Mouse (Mus musculus) kidney, embryonic 15.5 days (tissue): ENCODE measurements around the gene Arf6. TPM values are rescaled to one million over a fixed set of nuclear protein-coding genes. Genes with fewer than 3 reads are reported as not detected.
"Not testable (repeated sequence)": the region's sequence is repeated elsewhere in the genome, so short reads cannot be mapped to it uniquely, and the experiment has no call there.

ENCODE experiments used
- ATAC-seq: fragments of 200-750 bp; cut with Nextera tagmentation; replicated peaks from 2 replicates; pipeline ENCODE4 v1.8.0; 2017; ENCODE audit warnings: moderate TSS enrichment; ENCODE audit not compliant: low FRiP score
- H3K27ac ChIP-seq: fragments of 300-500 bp; sonication (generic); 2 replicates; pipeline ENCODE4 v1.5.1; 2015; ENCODE audit warnings: mild to moderate bottlenecking, inconsistent platforms
- H3K27me3 ChIP-seq: fragments of 300-500 bp; sonication (generic); 2 replicates; pipeline ENCODE4 v1.6.1; 2015; ENCODE audit warnings: inconsistent platforms
- H3K36me3 ChIP-seq: fragments of 300-500 bp; sonication (generic); 2 replicates; pipeline ENCODE4 v1.6.1; 2015; ENCODE audit warnings: inconsistent platforms
- H3K4me1 ChIP-seq: fragments of 300-500 bp; sonication (generic); 2 replicates; pipeline ENCODE4 v1.6.1; 2015; ENCODE audit warnings: inconsistent platforms
- H3K4me2 ChIP-seq: fragments of 300-500 bp; sonication (generic); 2 replicates; pipeline ENCODE4 v1.6.1; 2015; ENCODE audit warnings: moderate library complexity, mild to moderate bottlenecking, inconsistent platforms
- H3K4me3 ChIP-seq: fragments of 300-500 bp; sonication (generic); replicated peaks from 2 replicates; pipeline ENCODE4 v1.5.1; 2015; ENCODE audit warnings: mild to moderate bottlenecking, inconsistent platforms
- H3K9ac ChIP-seq: fragments of 300-500 bp; sonication (generic); 2 replicates; pipeline ENCODE4 v1.6.1; 2015; ENCODE audit warnings: mild to moderate bottlenecking, inconsistent platforms
- H3K9me3 ChIP-seq: fragments of 300-500 bp; sonication (generic); replicated peaks from 2 replicates; pipeline ENCODE4 v1.6.1; 2016; ENCODE audit warnings: inconsistent platforms
- WGBS: fragments of 180-500 bp; shearing (Covaris S2); methylation state at CpG from one replicate; pipeline ENCODE4 v1.1.7; 2015; ENCODE audit warnings: mixed read lengths; 5-methylcytosine and 5-hydroxymethylcytosine counted together
- polyA plus RNA-seq: library from polyadenylated mRNA; unstranded; fragments of >200 nt; fragmentation: Nextera tagmentation; extraction: Ambion mirVana; gene quantifications from 2 replicates; pipeline ENCODE4 v1.2.1, GENCODE M21; 2015

The Arf6 gene
- polyA plus RNA-seq, result 45.3 and 47.0 TPM in 2 replicates

DNA sequence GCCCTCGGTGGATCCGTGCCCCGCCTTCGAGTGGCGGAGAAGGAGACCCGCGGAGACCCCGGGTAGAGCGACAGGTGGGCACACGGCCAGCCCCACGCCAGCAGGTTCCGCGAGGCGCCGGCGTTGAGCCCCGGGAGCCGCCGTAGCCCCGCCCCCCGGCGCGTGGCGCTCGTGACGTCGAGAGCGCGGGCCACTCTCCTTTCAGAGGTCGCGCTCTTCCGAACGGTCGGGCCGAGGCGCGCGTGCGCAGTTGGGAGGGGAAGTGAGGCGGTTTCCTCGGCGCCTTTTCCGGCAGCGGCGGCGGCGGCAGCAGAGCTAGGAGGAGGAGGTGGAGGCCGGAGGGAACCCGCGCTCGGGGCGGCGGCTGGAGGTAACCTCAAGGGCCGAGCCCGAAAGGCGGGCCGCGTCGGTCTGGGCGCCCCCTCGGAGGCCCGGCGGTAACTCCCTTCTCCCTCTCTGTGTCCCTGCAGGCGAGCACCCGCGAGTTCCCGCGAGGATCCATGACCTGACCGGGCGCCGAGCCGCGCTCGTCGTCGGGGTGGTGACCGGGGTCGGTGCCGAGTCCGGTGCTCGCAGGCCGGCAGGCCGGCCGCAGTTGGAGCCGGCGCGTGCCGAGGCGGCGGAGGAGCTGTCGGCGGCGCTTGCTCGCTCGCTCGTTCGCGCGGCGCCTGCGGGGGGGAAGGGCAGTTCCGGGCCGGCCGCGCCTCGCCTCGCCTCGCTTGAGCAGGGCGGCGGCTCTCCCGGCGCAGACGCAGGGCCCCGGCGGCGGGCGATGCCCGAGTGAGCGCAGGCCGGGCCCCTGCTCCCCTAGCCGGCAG is at the start of gene Arf6, which contains the start of gene Gm9887:
Arf6 (plus strand) TSS at position 297 of the 818 bp plus-strand sequence.
Gm9887 (minus strand) TSS at position 605 of the 818 bp plus-strand sequence.
- no peaks in the 10 kb centered on the region for H3K9me3 ChIP-seq
- peaks cover 19% of the 10 kb centered on the region for H3K4me1 ChIP-seq
- H3K36me3 ChIP-seq, result peaks cover 12% of the 10 kb centered on the region
- no peaks in the 10 kb centered on the region for H3K27me3 ChIP-seq
- peak within 1 kb of the TSS; percentile 99 for H3K27ac ChIP-seq
- under 1% methylated on average over 99 of the region's 121 CpGs for WGBS
- peak within 1 kb of the TSS; percentile 100 for H3K4me3 ChIP-seq
- H3K4me2 ChIP-seq, result peak within 1 kb of the TSS; percentile 78
- peak within 1 kb of the TSS; percentile 99 for H3K9ac ChIP-seq
- peak; percentile 93 for ATAC-seq

- H3K4me3 ChIP-seq, result no peak overlapping the region
- H3K9me3 ChIP-seq, result no peaks in the 10 kb centered on the region
- no peak for ATAC-seq
- WGBS, result 93% methylated on average over 3 of the region's 3 CpGs
- peaks cover 85% of the 10 kb centered on the region for H3K36me3 ChIP-seq
- no peak overlapping the region for H3K4me2 ChIP-seq
- H3K27me3 ChIP-seq, result no peaks in the 10 kb centered on the region
- no peak overlapping the region for H3K27ac ChIP-seq
- H3K4me1 ChIP-seq, result no peaks in the 10 kb centered on the region
- no peak overlapping the region for H3K9ac ChIP-seq
These were observed 40.8 kb upstream of the Arf6 start for GRCm38 (mm10) chr12:69331187-69331586.

DNA sequence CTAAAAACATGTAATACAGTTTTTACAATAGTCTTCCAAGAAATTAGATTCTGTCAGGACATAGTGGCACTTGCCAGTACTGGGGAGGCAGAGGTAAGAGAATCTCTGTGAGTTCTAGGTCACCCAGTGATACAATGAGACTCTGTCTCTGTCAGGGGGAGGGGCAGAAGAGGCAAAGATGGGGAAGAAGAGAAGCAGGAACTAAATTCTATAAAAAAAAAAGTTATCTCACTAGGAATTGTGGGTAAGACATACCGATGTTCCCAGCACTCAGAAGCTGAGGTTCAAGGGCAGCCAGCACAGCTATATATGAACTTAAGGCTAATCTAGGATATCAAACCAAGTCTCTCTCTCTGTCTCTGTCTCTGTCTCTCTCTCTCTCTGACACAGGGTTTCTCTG is 39.8 kb upstream of the Arf6 start:
- H3K4me3 ChIP-seq, result no peak overlapping the region
- H3K4me2 ChIP-seq, result no peak overlapping the region
- no peak overlapping the region for H3K27ac ChIP-seq
- no peak overlapping the region for H3K9ac ChIP-seq
- WGBS, result 83% methylated on average over 1 of the region's 1 CpGs
- H3K27me3 ChIP-seq, result no peaks in the 10 kb centered on the region
- peaks cover 83% of the 10 kb centered on the region for H3K36me3 ChIP-seq
- ATAC-seq, result no peak
- H3K4me1 ChIP-seq, result no peaks in the 10 kb centered on the region
- H3K9me3 ChIP-seq, result no peaks in the 10 kb centered on the region

GRCm38 (mm10) chr12:69333547-69333946 is 38.4 kb upstream of the Arf6 start:
- no peak for ATAC-seq
- no peaks in the 10 kb centered on the region for H3K27me3 ChIP-seq
- WGBS, result 78% methylated on average over 2 of the region's 2 CpGs
- no peak overlapping the region for H3K27ac ChIP-seq
- no peaks in the 10 kb centered on the region for H3K4me1 ChIP-seq
- H3K4me2 ChIP-seq, result no peak overlapping the region
- no peak overlapping the region for H3K9ac ChIP-seq
- peaks cover 83% of the 10 kb centered on the region for H3K36me3 ChIP-seq
- no peak overlapping the region for H3K4me3 ChIP-seq
- H3K9me3 ChIP-seq, result no peaks in the 10 kb centered on the region

GRCm38 (mm10) chr12:69349928-69350327 is 22.0 kb upstream of the Arf6 start:
- Histone ChIP-seq H3K9ac (no peak overlapping the region), H3K9me3 (no peaks in the 10 kb centered on the region), H3K36me3 (peaks cover 82% of the 10 kb centered on the region), H3K4me2 (no peak overlapping the region), H3K4me3 (no peak overlapping the region), H3K4me1 (no peaks in the 10 kb centered on the region), H3K27me3 (no peaks in the 10 kb centered on the region), H3K27ac (no peak overlapping the region)
- 69% methylated on average over 2 of the region's 2 CpGs for WGBS
- ATAC-seq, result no peak

GRCm38 (mm10) chr12:69351685-69352084 is 20.3 kb upstream of the Arf6 start:
- WGBS, result 82% methylated on average over 1 of the region's 1 CpGs
- no peaks in the 10 kb centered on the region for H3K27me3 ChIP-seq
- no peak overlapping the region for H3K27ac ChIP-seq
- no peak overlapping the region for H3K9ac ChIP-seq
- ATAC-seq, result no peak
- no peak overlapping the region for H3K4me2 ChIP-seq
- H3K4me1 ChIP-seq, result peaks cover 10% of the 10 kb centered on the region
- H3K9me3 ChIP-seq, result no peaks in the 10 kb centered on the region
- peaks cover 71% of the 10 kb centered on the region for H3K36me3 ChIP-seq
- H3K4me3 ChIP-seq, result no peak overlapping the region

DNA sequence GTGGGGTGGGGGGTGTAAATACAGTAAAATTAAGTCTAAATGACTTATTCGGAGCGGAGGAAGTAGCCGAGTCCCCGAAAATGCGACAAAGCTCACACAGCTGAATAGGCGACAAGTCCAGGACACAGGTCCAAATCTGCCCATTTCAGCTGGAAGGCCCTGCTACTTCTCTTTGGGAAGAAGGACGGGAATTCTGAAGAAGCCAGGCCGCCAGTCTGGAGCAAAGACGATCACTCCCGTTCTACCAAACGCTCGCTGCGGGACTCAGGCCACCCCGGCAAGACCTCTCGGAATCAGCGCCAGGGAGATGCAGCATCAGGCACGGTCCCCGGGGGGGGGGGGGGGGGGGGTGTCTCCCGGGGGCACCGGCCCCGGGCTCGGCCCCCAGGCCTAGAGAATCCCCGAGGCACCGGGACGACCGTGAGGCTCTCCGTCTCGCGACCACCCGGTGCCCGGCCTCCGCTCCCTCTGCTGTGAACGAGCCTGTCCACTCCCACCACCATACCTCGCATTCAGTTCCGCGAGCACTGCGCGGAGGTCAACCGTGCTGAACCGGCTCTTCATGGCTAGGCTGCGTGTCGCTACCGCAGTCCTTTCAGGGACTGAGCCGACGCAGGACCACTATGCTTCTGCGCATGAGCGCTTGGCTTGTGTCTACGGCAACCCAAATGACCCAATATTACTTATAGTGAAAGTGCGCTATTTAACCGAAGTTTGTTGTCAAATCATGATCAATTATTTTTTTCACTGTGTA is 15.2 kb upstream of the Arf6 start, which contains the start of gene Nemf:
Nemf (minus strand) TSS at position 620 of the 754 bp plus-strand sequence.
- Histone ChIP-seq H3K4me2 (peak within 1 kb of the TSS; percentile 76), H3K4me3 (peak within 1 kb of the TSS; percentile 81), H3K4me1 (peaks cover 10% of the 10 kb centered on the region), H3K9me3 (no peaks in the 10 kb centered on the region), H3K36me3 (peaks cover 28% of the 10 kb centered on the region), H3K27ac (peak within 1 kb of the TSS; percentile 90), H3K9ac (peak within 1 kb of the TSS; percentile 88), H3K27me3 (no peaks in the 10 kb centered on the region)
- WGBS, result 1% methylated on average over 39 of the region's 50 CpGs
- peak; percentile 76 for ATAC-seq

DNA sequence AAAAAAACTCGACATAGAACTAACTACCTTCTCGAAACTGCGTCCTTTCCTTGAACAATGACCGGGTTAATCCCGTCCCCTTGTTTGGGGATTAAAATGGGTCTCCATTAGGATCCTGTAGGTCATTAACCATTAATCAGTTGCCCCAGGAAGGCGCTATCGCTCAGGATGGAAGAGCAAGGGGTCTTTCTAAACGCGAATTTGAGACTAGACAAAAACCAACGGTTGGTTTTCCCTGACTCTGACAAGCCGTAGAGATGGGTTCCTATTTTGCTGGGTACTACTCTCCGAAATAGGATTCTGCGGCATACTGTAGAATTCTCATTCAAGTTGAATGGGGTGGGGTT is 14.7 kb upstream of the Arf6 start:
- Histone ChIP-seq H3K9me3 (no peaks in the 10 kb centered on the region), H3K4me2 (peak overlapping the region; percentile 76), H3K27me3 (no peaks in the 10 kb centered on the region), H3K36me3 (peaks cover 22% of the 10 kb centered on the region), H3K9ac (peak overlapping the region; percentile 88), H3K27ac (peak overlapping the region; percentile 90; the same call in 1 of the 2 replicates), H3K4me3 (peak overlapping the region; percentile 81), H3K4me1 (peaks cover 16% of the 10 kb centered on the region)
- no peak for ATAC-seq
- WGBS, result 7% methylated on average over 13 of the region's 13 CpGs

GRCm38 (mm10) chr12:69360655-69360996 is 11.3 kb upstream of the Arf6 start:
- ATAC-seq, result no peak
- Histone ChIP-seq H3K27me3 (no peaks in the 10 kb centered on the region), H3K27ac (no peak overlapping the region)

GRCm38 (mm10) chr12:69360997-69361899 is 10.7 kb upstream of the Arf6 start:
- not testable (repeated sequence) for H3K9me3 ChIP-seq, H3K36me3 ChIP-seq, H3K27me3 ChIP-seq
- peak overlapping the region; percentile 50 for H3K4me3 ChIP-seq
- H3K4me1 ChIP-seq, result peaks cover 18% of the 10 kb centered on the region
- peak overlapping the region; percentile 97 for H3K27ac ChIP-seq
- peak overlapping the region; percentile 70 for H3K4me2 ChIP-seq
- under 1% methylated on average over 41 of the region's 50 CpGs for WGBS
- H3K9ac ChIP-seq, result peak overlapping the region; percentile 59
- ATAC-seq, result peak; percentile 95

More at GRCm38 (mm10) chr12:69360655-69360996, 11.3 kb upstream of the Arf6 start:
- H3K4me3 ChIP-seq, result no peak overlapping the region
- 19% methylated on average over 5 of the region's 5 CpGs for WGBS
- no peaks in the 10 kb centered on the region for H3K9me3 ChIP-seq
- no peak overlapping the region for H3K9ac ChIP-seq
- no peaks in the 10 kb centered on the region for H3K36me3 ChIP-seq
- peaks cover 22% of the 10 kb centered on the region for H3K4me1 ChIP-seq
- 0 out of 2 replicates have a peak overlapping the region, but pooled peaks have one; percentile 70 for H3K4me2 ChIP-seq

- 5% methylated on average over 10 of the region's 10 CpGs for WGBS
These were observed 10.0 kb upstream of the Arf6 start for GRCm38 (mm10) chr12:69361919-69362318.

More at GRCm38 (mm10) chr12:69361919-69362318, 10.0 kb upstream of the Arf6 start:
- Histone ChIP-seq H3K4me2 (peak overlapping the region; percentile 70), H3K27me3 (no peaks in the 10 kb centered on the region), H3K9ac (peak overlapping the region; percentile 59), H3K36me3 (no peaks in the 10 kb centered on the region), H3K9me3 (no peaks in the 10 kb centered on the region), H3K4me1 (peaks cover 17% of the 10 kb centered on the region), H3K27ac (peak overlapping the region; percentile 97), H3K4me3 (peak overlapping the region; percentile 50)
- no peak for ATAC-seq
